Mouse (Mus musculus) ES-E14 (cell line): ENCODE measurements around the gene Zkscan6.

Experiments used
- CHD2 ChIP-seq: IDR thresholded peaks from 2 replicates; pipeline ENCODE4 v1.6.1; 2014; ENCODE audit warnings: mild to moderate bottlenecking, low read depth, low read length, inconsistent platforms
- HCFC1 ChIP-seq: IDR thresholded peaks from 2 replicates; pipeline ENCODE4 v1.6.1; 2012; ENCODE audit warnings: low read length, inconsistent platforms, borderline replicate concordance; ENCODE audit not compliant: insufficient read depth
- MAFK ChIP-seq: IDR thresholded peaks from 2 replicates; pipeline ENCODE4 v1.6.1; 2014; ENCODE audit warnings: mild to moderate bottlenecking, low read depth, low read length, inconsistent platforms; ENCODE audit not compliant: insufficient read depth
- ZNF384 ChIP-seq: IDR thresholded peaks from 2 replicates; pipeline ENCODE4 v1.6.1; 2012; ENCODE audit warnings: low read depth, low read length, inconsistent platforms

DNA sequence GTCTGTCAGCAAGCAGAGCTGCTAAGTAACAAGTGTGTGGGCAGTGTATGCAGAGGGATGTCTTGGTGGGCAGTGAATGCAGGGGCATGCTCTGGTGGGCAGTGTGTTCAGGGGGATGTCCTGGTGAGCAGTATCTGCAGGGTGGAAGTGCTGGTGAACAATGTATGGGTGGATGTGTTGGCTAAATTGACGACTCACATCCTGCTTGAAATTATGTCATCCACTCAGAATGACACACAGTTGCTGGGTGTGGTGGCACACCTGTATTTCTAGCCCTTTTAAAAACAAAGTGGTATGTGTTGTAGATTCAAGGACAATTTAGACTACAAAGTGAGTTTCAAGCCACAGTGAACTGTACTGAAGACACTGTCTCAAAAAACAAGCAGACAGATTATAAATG, 11.2 kb downstream of the Zkscan6 start:
- no peak for TF ChIP-seq HCFC1
- no peak for TF ChIP-seq CHD2
- TF ChIP-seq ZNF384 = no peak
- TF ChIP-seq MAFK = no peak
